Mouse (Mus musculus) thymus, adult 2 months (tissue): Measurements from ENCODE around the gene Sdr39u1. TPM values are rescaled to one million over a fixed set of nuclear protein-coding genes. Genes with fewer than 3 reads are reported as not detected.

Source experiments
- DNase-seq: peaks from one replicate; pipeline ENCODE4 v3.0.0; 2021
- H3K27ac ChIP-seq: fragments of 200-500 bp; 2 replicates; pipeline ENCODE4 v1.5.1; 2012; ENCODE audit warnings: low read length, control low read depth; ENCODE audit not compliant: control insufficient read depth, insufficient read depth
- H3K27me3 ChIP-seq: fragments of 200-500 bp; 2 replicates; pipeline ENCODE4 v1.6.1; 2012; ENCODE audit warnings: mild to moderate bottlenecking, low read length, moderate library complexity, mixed read lengths; ENCODE audit not compliant: control insufficient read depth, insufficient read depth
- H3K36me3 ChIP-seq: fragments of 200-500 bp; 2 replicates; pipeline ENCODE4 v1.6.1; 2012; ENCODE audit warnings: mild to moderate bottlenecking, low read length, moderate library complexity; ENCODE audit not compliant: control insufficient read depth, insufficient read depth
- H3K4me1 ChIP-seq: fragments of 200-500 bp; replicated peaks from 2 replicates; pipeline ENCODE4 v1.6.1; 2012; ENCODE audit warnings: low read length; ENCODE audit not compliant: control insufficient read depth, insufficient read depth
- H3K4me3 ChIP-seq: fragments of 200-500 bp; 2 replicates; pipeline ENCODE4 v1.5.1; 2012; ENCODE audit warnings: mild to moderate bottlenecking, low read length, control low read depth, moderate library complexity; ENCODE audit not compliant: control insufficient read depth, insufficient read depth
- CTCF ChIP-seq: fragments of 200-500 bp; IDR thresholded peaks from 2 replicates; pipeline ENCODE4 v1.5.1; 2012; ENCODE audit warnings: mild to moderate bottlenecking, control low read depth, low read length, moderate library complexity, borderline replicate concordance; ENCODE audit not compliant: control insufficient read depth, poor library complexity, insufficient read depth; ENCODE audit errors: extremely low read depth
- POLR2A ChIP-seq: fragments of 200-500 bp; IDR thresholded peaks from 2 replicates; pipeline ENCODE4 v1.6.1; 2012; ENCODE audit warnings: mild to moderate bottlenecking, low read length, control low read depth, moderate library complexity; ENCODE audit not compliant: control insufficient read depth, poor library complexity, insufficient read depth; ENCODE audit errors: extremely low read depth
- WGBS: fragments of 180-500 bp; shearing (Covaris S2); methylation state at CpG from one replicate; pipeline ENCODE4 v1.1.7; 2018; 5-methylcytosine and 5-hydroxymethylcytosine counted together
- polyA plus RNA-seq: library from polyadenylated mRNA; depleted of rRNA; stranded (reverse); fragments of >200 nt; gene quantifications from 2 replicates; pipeline ENCODE4 v1.2.3, GENCODE M21; 2012

The Sdr39u1 gene
- polyA plus RNA-seq, 1 experiment, result 54.8 TPM

DNA sequence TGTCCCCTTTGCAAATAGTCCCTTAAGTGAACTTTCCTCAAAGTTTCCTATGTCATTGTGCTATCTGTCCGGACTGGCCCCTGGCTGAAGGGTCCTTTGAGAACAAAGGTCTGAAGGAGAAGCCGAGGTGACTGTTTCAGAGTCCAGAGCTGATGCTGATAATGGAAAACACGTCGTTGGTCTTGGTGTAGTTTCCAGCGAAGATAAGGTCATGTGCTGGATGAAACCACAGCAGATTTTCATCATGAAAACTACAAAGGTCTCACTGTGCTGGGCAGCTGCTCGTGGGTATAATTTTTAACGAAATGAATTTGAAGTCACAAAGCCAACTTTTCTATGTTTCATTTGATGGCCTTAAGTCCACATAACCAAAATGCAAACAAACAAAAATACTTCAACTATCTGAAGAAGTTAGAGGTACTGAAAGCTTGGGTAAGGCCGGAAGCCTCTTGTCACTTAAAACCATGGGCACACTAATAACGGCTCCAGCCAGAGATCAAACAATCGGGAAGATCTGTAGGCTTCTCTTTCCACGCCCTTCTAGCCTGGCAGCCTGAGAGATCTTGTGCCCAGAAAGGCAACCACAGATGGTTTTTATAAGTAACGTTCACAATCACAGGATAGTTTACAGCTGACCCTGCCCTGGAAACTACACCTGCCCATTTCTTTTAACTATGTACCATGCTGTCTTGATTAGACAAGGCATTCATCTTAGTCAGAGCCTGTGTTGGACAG is 29.3 kb upstream of the Sdr39u1 start:
- H3K4me3 ChIP-seq, result no peak overlapping the region
- DNase-seq, result no peak
- TF ChIP-seq CTCF (no peak), POLR2A (no peak)
- no peaks in the 10 kb centered on the region for H3K27me3 ChIP-seq
- 75% methylated on average over 12 of the region's 12 CpGs for WGBS
- no peaks in the 10 kb centered on the region for H3K4me1 ChIP-seq
- H3K27ac ChIP-seq, result no peak overlapping the region
- H3K36me3 ChIP-seq, result no peaks in the 10 kb centered on the region

DNA sequence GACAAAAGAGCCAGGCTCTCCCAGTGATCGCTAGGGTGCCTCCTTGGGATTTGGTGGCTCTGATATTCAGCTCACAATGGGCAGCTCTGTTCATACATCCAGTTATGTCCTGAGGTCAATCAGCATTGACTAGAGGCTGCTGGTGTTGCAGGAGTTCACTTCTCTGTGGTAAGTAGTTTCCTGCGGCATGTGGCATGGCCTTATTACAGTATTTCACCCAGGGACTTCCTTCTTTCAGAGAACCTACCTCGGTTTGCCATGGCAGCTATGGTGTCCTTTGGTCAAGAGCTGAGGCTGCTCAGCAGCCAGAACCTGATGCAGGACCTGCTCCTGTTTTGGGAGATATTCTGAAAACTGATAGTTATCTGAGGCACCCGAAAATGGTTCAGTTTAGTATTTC is 26.8 kb upstream of the Sdr39u1 start:
- Histone ChIP-seq H3K36me3 (no peaks in the 10 kb centered on the region), H3K4me3 (no peak overlapping the region), H3K27me3 (no peaks in the 10 kb centered on the region), H3K27ac (no peak overlapping the region), H3K4me1 (no peaks in the 10 kb centered on the region)
- 35% methylated on average over 4 of the region's 4 CpGs for WGBS
- DNase-seq, result no peak
- TF ChIP-seq POLR2A (no peak), CTCF (no peak)

DNA sequence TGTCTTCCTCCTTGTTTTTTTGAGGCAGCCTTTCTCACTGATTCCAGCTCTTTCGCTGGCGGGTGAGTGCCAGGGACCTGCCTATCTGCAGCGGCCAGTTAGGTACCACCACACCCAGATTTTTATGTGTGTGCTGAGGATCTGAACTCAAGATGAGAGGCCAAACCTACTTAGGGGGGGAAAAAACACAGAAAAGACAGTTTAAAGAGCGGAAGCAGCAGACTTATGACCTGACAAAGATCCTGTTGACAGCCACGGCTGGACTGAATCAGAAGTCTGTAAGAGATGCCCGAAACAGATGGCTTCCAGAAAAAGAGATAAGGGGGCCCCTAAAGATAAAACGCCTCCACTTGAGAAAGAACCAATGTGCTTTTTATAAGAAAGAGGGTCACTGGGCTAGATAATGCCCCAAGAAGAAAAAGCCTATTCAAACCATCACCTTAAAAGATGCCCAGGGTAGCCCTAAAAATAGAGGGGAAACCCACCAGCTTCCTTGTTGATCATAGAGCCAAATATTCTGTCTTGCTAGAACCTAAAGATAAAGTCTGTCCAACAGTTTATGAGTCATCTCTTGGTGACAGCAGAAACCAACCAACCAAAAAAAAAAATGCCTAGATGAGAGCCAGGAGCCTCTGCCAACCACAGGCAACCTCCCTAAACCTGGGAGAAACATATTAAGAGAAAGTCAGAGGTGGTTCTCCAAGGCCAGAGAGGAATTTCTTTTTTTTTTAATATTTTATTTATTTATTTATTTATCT is 22.6 kb upstream of the Sdr39u1 start:
- Histone ChIP-seq H3K4me3 (no peak overlapping the region), H3K27ac (no peak overlapping the region), H3K36me3 (no peaks in the 10 kb centered on the region), H3K4me1 (no peaks in the 10 kb centered on the region), H3K27me3 (no peaks in the 10 kb centered on the region)
- DNase-seq, result no peak
- WGBS, result 84% methylated on average over 7 of the region's 7 CpGs
- TF ChIP-seq CTCF (no peak), POLR2A (no peak)

DNA sequence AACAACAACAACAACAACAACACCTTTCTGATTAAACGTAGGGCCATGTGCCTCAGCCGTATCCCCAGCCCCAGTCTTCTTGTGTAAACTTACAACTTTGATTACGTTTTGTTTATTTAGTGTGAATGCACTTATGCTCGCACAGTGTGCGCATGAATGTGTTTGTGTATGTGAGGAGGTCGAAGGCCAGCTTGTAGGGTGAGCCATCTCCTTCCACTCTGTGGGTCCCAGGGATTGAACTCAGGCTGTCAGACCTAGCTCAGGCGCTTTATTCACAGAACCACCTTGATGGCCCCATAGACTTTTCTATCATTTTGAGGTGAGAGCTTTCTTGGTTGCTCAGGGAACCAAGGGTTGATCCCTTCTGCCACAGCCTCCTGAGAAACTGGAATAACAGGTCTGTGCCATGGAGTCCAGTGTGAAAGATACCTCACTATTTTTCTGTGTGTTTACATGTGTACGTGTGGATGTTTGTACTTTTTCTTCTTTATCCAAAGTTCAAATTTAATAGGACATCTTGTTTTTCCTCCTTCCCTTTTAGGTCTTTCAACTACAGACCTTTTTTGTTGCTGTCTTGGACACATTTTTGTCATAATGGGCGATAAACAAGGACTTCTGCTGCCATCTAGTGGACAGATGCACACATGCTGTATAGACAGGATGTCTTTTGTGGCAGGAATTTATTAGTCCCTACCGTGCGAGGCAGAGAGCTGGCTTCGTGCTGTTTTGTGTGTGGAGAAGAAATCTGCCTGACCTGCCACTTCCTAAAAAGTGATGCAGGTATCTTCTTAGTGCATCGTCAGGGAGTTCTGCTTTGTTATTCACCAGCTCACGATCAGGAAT is 18.4 kb upstream of the Sdr39u1 start:
- no peaks in the 10 kb centered on the region; the same call in 1 of the 2 replicates for H3K27me3 ChIP-seq
- WGBS, result 51% methylated on average over 14 of the region's 14 CpGs
- H3K4me3 ChIP-seq, result no peak overlapping the region
- no peak for TF ChIP-seq CTCF
- H3K27ac ChIP-seq, result no peak overlapping the region
- no peaks in the 10 kb centered on the region for H3K4me1 ChIP-seq
- DNase-seq, result peak; percentile 66
- H3K36me3 ChIP-seq, result no peaks in the 10 kb centered on the region

DNA sequence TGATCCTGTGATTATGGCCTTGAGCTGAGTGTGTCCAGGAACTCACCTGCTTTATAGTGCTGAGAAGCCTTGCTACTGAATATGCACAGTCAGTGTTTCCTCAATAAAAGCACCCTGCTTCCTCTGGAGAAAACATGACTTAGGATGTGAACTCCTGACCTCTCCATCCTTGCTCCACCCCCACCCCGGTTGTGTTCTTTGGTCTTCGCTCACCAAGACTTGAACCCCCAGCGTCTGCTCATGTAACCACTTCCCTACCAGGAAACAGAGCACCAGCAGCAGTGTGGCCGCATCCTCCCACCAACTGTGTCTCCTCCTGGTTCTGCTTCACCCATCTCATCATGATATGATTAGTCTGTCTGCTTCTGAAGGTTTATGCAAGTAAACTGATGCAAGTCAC is 13.3 kb upstream of the Sdr39u1 start:
- TF ChIP-seq CTCF, result no peak
- TF ChIP-seq POLR2A, result no peak
- no peaks in the 10 kb centered on the region for H3K4me1 ChIP-seq
- WGBS, result 5% methylated on average over 4 of the region's 4 CpGs
- H3K36me3 ChIP-seq, result no peaks in the 10 kb centered on the region
- H3K4me3 ChIP-seq, result no peak overlapping the region
- no peaks in the 10 kb centered on the region; the same call in 1 of the 2 replicates for H3K27me3 ChIP-seq
- no peak overlapping the region for H3K27ac ChIP-seq
- no peak for DNase-seq

GRCm38 (mm10) chr14:55905518-55905917 is 5.4 kb upstream of the Sdr39u1 start:
- DNase-seq, result no peak
- TF ChIP-seq POLR2A (no peak), CTCF (no peak)
- Histone ChIP-seq H3K4me3 (no peak overlapping the region), H3K4me1 (peaks cover 7% of the 10 kb centered on the region), H3K36me3 (no peaks in the 10 kb centered on the region), H3K27ac (no peak overlapping the region), H3K27me3 (no peaks in the 10 kb centered on the region)
- 8% methylated on average over 1 of the region's 1 CpGs for WGBS
